Mouse (Mus musculus): ENCODE data around the gene Higd1b.

DNA sequence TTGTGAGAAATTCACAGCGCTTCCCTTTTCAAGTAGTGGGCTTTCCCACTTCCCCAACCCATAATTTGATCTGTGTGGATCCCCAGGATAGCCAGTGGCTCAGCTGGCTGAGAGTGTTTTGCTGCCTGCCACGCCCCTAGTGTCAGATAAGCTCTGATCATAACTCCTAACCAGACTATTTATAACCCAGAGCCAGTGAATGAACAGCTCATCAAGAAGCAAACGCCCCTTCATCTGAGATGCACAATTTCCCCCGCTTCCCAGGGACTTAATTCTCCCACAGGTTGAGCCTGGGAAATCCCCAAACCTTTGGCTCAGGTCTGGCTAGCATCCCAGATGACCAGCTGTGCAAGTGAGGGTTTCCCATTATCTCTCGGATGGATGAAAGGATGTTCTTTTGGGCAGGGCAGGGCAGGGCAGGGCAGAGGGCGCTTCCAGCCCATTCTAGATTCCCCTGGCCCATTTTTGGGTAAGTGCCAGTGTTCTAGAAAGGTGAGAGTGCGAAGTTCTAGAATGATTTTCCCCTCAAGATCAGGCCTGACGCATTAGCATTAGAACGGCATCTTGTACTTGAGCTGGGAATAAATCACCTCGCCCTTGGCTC lies 49.1 kb downstream of the Higd1b start, which contains the start of gene Fam187a:
- TF ChIP-seq EP300 (IDR thresholded peaks at IDR 0.05; ENCODE audit: insufficient read depth, low read depth, low read length) (no peak), POLR2A (IDR thresholded peaks at IDR 0.05; ENCODE audit: insufficient read depth, low read length) (no peak)
